Mouse (Mus musculus) heart, adult 8-10 months (tissue): Measurements from ENCODE around the gene Gm20795. TPM values are rescaled to one million over a fixed set of nuclear protein-coding genes. Genes with fewer than 3 reads are reported as not detected.
"Not testable (repeated sequence)": the region's sequence is repeated elsewhere in the genome, so short reads cannot be mapped to it uniquely, and the experiment has no call there.

Experiments
- DNase-seq: peaks from one replicate; pipeline ENCODE4 v3.0.0; 2022; ENCODE audit warnings: low spot score
- total RNA-seq, 4 experiments: library from RNA; stranded (reverse); gene quantifications; 2 replicates each; pipeline ENCODE4 v1.2.4; 2022

Gene Gm20795
- total RNA-seq: not detected

GRCm38 (mm10) chrY:40804614-40805013, at the start of gene Gm20795:
TSS of gene Gm20795 (plus strand) at chrY:40804914.
- DNase-seq: not testable (repeated sequence)

DNA sequence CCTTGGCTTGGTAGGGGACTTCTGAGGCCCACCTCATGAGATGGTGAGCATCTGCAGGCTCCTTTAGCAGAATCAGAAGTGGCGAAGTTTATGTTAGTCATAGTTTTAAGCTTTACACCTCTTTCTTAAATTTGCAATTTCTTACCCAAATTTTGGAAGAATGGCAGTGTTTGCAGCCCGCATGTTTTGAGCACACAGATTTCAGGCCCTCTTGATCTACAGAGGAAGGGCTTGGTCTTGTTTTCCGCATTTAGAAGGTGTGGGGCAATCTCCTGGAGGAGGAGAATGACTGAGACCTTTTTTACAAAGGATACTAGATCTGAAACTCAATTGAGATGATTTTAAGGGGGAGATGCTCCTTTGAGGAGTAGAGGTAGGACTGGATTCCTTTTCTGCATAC, 29.0 kb upstream of the Gm20795 start, which contains the start of gene Gm21797:
Gene Gm21797 (minus strand): TSS at position 101 of the 400 bp plus-strand sequence.
- not testable (repeated sequence) for DNase-seq

Other genes with a start within 250 kb of the Gm20795 start
- gene Gm21852, start 152.9 kb upstream of the Gm20795 start, total RNA-seq: not detected
- gene Gm21797, start 29.1 kb upstream of the Gm20795 start, total RNA-seq: not detected